26 mouse cellular contexts compared by ENCODE assay signal in genomic region chrX:36031113-36031512, GRCm38 (mm10).
"Had no signal": no experiment of that assay in that cellular context is flagged by ENCODE, and none has a peak within 500 bp of the region (broad histone marks: within the 10 kb centered on the region; RNA-seq: fewer than 3 reads in every experiment).

No protein-coding gene starts in this region.

- H3K36me3 ChIP-seq: heart, embryonic 13.5 days; heart, embryonic 15.5 days; hindbrain, embryonic 10.5 days; hindbrain, embryonic 12.5 days; limb, embryonic 13.5 days; limb, embryonic 15.5 days; liver, embryonic 12.5 days had no signal

- H3K27me3 ChIP-seq: heart, embryonic 13.5 days; heart, embryonic 15.5 days; hindbrain, embryonic 12.5 days; limb, embryonic 13.5 days; limb, embryonic 15.5 days; liver, embryonic 12.5 days had no signal

- DNase-seq: gastrocnemius, postnatal 14 days; gastrocnemius, postnatal 36 days; heart, adult 11 months; heart, adult 2 months; heart, postnatal 14 days; heart, postnatal 36 days; kidney, adult 11 months; kidney, adult 8-10 months; kidney, postnatal 10 days; kidney, postnatal 25 days; kidney, postnatal 4 days; layer of hippocampus, adult 9-11 months; layer of hippocampus, postnatal 36 days; left cerebral cortex, postnatal 4 days had no signal

- H3K4me1 ChIP-seq: heart, embryonic 13.5 days; heart, embryonic 15.5 days; hindbrain, embryonic 10.5 days; hindbrain, embryonic 12.5 days; limb, embryonic 13.5 days; limb, embryonic 15.5 days; liver, embryonic 12.5 days had no signal

- H3K27ac ChIP-seq: heart, adult 2 months; heart, embryonic 13.5 days; heart, embryonic 15.5 days; hindbrain, embryonic 10.5 days; hindbrain, embryonic 12.5 days; hindbrain, embryonic 14.5 days; limb, embryonic 13.5 days; limb, embryonic 15.5 days; liver, embryonic 12.5 days; liver, embryonic 14.5 days had no signal

- H3K4me3 ChIP-seq: heart, adult 2 months; heart, embryonic 13.5 days; heart, embryonic 15.5 days; hindbrain, embryonic 10.5 days; hindbrain, embryonic 12.5 days; limb, embryonic 13.5 days; limb, embryonic 15.5 days; liver, embryonic 12.5 days had no signal

- H3K9me3 ChIP-seq: heart, embryonic 13.5 days; heart, embryonic 15.5 days; hindbrain, embryonic 10.5 days; hindbrain, embryonic 12.5 days; limb, embryonic 13.5 days; limb, embryonic 15.5 days; liver, embryonic 12.5 days had no signal

- ATAC-seq: hindbrain, embryonic 16.5 days; inflammation-experienced regulatory T-cells, adult 6 months; liver, embryonic 12.5 days had no signal

- H3K4me2 ChIP-seq: heart, embryonic 11.5 days; heart, embryonic 13.5 days; heart, embryonic 15.5 days; hindbrain, embryonic 12.5 days; hindbrain, embryonic 14.5 days; limb, embryonic 13.5 days; limb, embryonic 15.5 days; liver, embryonic 12.5 days had no signal

- H3K9ac ChIP-seq: heart, embryonic 13.5 days; heart, embryonic 15.5 days; hindbrain, embryonic 12.5 days; hindbrain, embryonic 14.5 days; limb, embryonic 13.5 days; limb, embryonic 15.5 days; liver, embryonic 12.5 days; liver, embryonic 14.5 days had no signal
